Mouse (Mus musculus) spleen, postnatal 36 days (tissue): ENCODE data around the gene Gm49384.

Experiments
- DNase-seq, 2 experiments: peaks; one replicate each; pipeline ENCODE4 v3.0.0; 2022; ENCODE audit warnings: low spot score in 2 of 2, mixed read lengths in 1 of 2

Gm49384 gene

GRCm38 (mm10) chr12:69207396-69207795 is 3.3 kb upstream of the Gm49384 start:
- no peak for DNase-seq

GRCm38 (mm10) chr12:69198985-69199384 is 5.1 kb downstream of the Gm49384 start:
- no peak for DNase-seq

GRCm38 (mm10) chr12:69198164-69198535 is 5.9 kb downstream of the Gm49384 start, which contains the start of gene Dnaaf2:
Gene Dnaaf2 (minus strand): TSS chr12:69198429.
- peak in 1 of 2 experiments; percentile 62 for DNase-seq

GRCm38 (mm10) chr12:69197378-69198163 is 6.5 kb downstream of the Gm49384 start:
- DNase-seq: peak; percentile 44 to 50

GRCm38 (mm10) chr12:69196444-69197377 is 7.4 kb downstream of the Gm49384 start, which contains the start of gene Gm49383:
Gene Gm49383 (minus strand): TSS chr12:69197104.
- DNase-seq: peak; percentile 62 to 64

GRCm38 (mm10) chr12:69192637-69193036 is 11.4 kb downstream of the Gm49384 start:
- DNase-seq: no peak

- DNase-seq: no peak
Measured at GRCm38 (mm10) chr12:69191396-69191795, 12.7 kb downstream of the Gm49384 start.

- DNase-seq: no peak
Measured at GRCm38 (mm10) chr12:69190522-69190921, 13.5 kb downstream of the Gm49384 start.

- DNase-seq: no peak
Measured at GRCm38 (mm10) chr12:69190074-69190473, 14.0 kb downstream of the Gm49384 start.

GRCm38 (mm10) chr12:69186811-69187471 is 17.1 kb downstream of the Gm49384 start:
- no peak for DNase-seq

GRCm38 (mm10) chr12:69185371-69185770 is 18.7 kb downstream of the Gm49384 start:
- no peak for DNase-seq

- peak; percentile 61 to 65 for DNase-seq
Measured at GRCm38 (mm10) chr12:69184342-69185295, 19.4 kb downstream of the Gm49384 start.

GRCm38 (mm10) chr12:69183583-69184308 is 20.3 kb downstream of the Gm49384 start, which contains the start of the genes Rpl36al and Mgat2:
Gene Rpl36al (minus strand): TSS chr12:69184083.
Gene Mgat2 (plus strand): TSS chr12:69184157.
- peak; percentile 97 to 98 for DNase-seq

GRCm38 (mm10) chr12:69181800-69182199 is 22.3 kb downstream of the Gm49384 start:
- no peak for DNase-seq

GRCm38 (mm10) chr12:69179371-69179770 is 24.7 kb downstream of the Gm49384 start:
- no peak for DNase-seq

- DNase-seq: no peak
Measured at GRCm38 (mm10) chr12:69177526-69177925, 26.5 kb downstream of the Gm49384 start.

- no peak for DNase-seq
Measured at GRCm38 (mm10) chr12:69175975-69176374, 28.1 kb downstream of the Gm49384 start.

GRCm38 (mm10) chr12:69171307-69171706 is 32.8 kb downstream of the Gm49384 start:
- DNase-seq: no peak

- peak; percentile 79 for DNase-seq
Measured at GRCm38 (mm10) chr12:69168461-69169106, 35.5 kb downstream of the Gm49384 start, which contains the start of gene Lrr1. Gene Lrr1 (plus strand): TSS chr12:69168814.
